Mouse (Mus musculus): ENCODE results near the gene Grin2c.

The Grin2c gene

DNA sequence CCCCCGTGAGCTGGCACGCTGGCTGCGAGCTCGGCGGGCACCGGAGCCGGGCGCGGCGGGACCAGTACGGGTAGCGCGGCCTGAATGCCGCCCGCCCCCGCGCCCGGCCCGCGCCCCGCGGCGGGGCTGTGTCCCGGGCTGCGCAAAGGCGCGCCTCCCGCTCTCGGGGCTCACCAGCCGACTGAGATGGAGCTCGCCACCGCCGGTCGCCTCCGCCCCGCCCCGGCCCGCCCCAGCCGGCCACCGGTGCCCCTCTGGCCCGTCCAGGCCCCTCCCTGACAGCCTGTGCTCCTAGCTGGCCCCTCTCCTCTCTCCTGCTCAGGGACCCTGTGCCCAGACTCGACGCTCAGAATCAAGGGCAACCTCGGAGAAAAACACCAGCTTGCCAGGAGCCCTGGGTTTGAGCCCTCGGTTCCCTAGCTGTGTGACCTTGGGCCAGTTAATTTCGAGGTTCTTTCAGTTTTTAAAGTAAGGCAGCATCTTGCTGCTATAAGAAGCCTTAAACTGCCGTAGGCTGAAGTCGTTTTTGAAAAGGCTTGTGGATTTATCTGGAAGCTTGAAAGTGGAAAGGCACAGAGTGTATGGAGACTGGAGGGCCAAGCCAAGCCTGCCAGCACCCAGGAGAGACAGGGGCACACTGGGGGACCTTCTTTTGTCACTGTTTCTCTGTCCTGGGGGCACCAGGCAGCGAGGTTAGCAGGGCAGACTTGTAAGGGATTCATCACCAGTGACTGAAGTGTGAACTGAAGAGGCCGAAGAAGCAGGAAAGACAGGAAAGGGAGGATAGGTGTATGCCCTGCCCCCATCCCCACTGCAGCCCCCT, at the start of gene Grin2c:
Grin2c (minus strand) TSS at position 183 of the 823 bp plus-strand sequence.
- in situ Hi-C loops (cut with MboI, MseI), result no loop called here

DNA sequence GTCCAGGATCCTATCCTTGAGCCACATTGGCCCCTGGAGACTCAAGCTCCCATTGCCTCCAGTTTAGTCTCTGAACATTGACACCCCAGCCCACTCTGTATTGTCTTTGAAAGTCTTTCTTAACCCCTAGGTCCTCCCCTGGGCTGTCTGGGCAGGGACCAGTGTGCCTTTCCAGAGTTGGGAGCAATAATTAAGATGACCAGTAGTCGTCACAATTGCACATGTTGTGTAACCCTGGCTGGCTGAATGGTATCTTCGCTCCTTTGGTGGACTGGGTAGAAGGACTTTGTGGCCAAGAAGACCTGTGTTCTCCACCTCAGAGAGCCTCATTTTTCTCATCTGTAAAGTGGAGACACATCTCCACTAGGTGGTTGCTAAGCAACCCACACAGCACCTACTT, 47.2 kb upstream of the Grin2c start:
- in situ Hi-C loops (cut with MboI, MseI), result no loop called here

DNA sequence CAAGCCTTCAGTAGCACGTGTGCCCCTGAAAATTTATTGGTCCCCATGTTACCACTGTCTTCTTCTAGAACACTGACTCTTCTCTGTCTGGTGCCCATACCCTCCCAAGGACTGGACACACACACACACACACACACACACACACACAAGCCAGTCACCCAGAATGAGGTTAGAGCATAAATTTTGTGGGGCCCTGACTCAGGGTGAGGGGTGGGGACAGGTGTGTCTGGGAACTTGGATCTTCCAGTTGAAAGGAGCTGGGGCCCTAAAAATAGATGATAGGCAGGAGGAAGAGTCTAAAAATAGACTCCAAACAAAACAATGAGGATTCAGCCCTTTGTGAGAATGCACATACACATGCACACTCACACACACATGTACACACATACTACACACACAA, 41.7 kb upstream of the Grin2c start:
- in situ Hi-C loops (cut with MboI, MseI), result no loop called here

DNA sequence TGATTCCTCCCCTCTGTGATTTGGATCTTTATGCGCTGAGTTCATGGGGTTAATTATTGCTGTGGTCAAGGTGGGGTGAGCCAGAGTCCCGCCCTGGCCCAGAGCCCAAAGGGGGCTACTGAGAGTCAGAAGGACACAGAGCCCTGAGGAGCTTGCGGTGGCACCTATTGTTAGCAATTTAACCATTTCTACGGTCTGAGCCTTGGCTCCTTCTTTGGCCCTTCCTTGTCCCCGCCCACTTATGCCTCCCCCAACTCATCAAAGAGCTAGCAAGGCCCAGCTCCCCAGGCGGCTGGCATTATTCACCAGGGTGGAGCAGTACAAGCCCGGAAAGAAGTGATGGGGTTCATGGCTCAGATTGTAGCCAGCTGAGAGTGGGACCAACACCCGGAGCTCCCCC, 39.8 kb upstream of the Grin2c start, which contains the start of gene Otop2:
Otop2 (plus strand) TSS at position 301 of the 400 bp plus-strand sequence.
- in situ Hi-C loops (cut with MboI, MseI), result no loop called here

DNA sequence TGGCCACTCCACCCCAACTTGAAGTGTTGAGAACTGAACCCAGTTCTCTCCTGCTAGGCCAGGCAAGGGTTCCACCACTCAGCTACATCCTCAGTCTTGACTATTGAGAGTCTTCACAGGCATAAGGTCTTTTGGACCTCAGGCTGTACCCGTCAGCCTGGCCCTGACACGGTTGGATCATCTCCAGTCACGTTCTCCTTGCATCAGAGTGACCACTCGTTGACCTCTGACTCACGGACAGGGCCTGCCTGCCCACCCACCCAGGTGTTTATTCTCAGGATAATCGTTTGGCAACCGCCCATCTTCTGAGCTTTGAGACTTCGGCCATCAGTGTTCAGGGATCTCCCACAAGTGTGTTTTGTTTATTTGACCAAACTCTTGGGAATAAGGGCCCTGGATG, 36.1 kb upstream of the Grin2c start:
- in situ Hi-C loops (cut with MboI, MseI), result no loop called here

DNA sequence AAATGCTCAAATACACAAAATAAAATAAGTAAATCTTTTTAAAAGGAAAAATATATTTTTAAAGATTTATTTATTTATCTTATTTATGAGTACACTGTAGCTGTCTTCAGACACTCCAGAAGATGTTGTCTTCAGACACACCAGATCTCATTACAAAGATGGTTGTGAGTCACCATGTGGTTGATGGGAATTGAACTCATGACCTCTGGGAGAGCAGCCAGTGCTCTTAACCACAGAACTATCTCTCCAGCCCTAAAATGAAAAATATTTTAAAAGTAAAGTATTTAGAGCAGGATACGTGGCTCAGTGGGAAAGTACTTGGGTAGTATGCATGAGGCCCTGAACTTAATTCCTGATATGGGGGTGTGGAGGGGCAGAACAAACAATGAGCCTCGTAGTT, 34.3 kb upstream of the Grin2c start:
- in situ Hi-C loops (cut with MboI, MseI), result no loop called here

DNA sequence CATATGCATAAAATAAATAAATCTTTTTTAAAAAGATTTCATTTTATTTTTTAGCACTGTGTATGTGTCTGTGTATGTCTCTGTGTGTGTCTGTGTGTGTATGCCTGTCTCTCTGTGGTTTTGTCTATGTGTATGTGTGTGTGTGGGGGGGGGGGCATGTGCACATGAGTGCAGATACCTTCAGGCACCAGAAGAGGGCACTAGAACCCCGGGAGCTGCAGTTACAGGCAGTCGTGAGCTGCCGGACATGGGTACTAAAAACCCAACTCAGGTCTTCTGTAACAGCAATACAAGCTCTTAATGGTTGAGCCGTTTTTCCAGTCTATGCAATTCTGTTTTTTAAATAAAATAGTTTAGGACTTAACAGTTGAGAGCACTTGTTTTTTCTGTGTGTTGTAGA, 33.7 kb upstream of the Grin2c start:
- in situ Hi-C loops (cut with MboI, MseI), result no loop called here

- in situ Hi-C loops (cut with MboI, MseI), result no loop called here
These were observed 31.1 kb upstream of the Grin2c start for GRCm38 (mm10) chr11:115298160-115298559.

DNA sequence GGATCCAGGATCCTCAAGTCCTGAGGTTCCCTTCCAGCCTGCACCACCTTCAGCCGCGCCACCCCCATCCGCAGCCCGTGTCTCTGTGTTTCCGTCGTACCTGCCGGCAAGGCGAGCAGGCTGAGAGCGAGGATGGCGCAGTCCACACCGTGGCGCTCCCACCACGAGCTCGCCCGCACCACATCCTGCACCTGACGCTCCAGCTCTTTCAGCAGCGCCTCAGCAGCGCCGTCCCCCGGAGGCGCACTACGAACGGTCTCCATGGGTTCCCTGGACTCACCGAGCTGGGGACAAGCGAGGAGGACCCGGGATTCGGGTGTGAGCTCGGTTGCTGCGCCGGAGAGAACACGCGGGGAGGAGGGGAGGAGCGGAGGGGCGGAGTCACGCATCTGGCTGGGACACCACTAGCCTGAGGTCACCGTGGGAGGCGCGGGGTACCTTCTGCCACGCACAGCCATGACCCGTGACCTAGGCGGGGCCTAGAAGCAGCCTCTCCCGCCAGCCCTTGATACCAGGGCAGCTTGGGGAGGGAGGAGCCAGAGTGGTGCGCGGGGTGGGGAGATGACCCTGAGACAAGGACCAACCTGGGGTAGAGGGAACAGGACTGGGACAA, 30.3 kb upstream of the Grin2c start, which contains the start of gene Fads6:
Fads6 (minus strand) TSS at position 450 of the 613 bp plus-strand sequence.
- in situ Hi-C loops (cut with MboI, MseI), result no loop called here

- in situ Hi-C loops (cut with MboI, MseI), result no loop called here
These were observed 29.6 kb upstream of the Grin2c start for GRCm38 (mm10) chr11:115296471-115297210.

DNA sequence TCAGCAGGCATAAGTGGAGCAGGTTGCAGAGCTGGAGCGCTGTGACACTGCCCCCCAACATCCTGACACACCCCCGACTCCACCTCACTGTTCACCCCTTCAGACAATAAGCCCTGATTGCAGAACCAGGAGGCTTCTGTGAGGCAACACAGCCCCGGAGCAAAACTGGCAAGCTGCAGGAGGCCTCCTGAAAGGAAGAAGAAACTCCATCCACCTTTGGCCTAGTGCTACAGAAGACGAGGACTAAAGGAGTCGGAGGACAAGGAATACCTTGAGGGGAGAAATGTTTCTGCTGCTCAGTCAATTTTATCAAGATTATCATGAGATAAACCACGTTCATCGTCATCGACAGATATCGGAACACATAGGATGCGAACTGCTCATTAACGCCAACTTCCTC, 28.9 kb upstream of the Grin2c start:
- in situ Hi-C loops (cut with MboI, MseI), result no loop called here

DNA sequence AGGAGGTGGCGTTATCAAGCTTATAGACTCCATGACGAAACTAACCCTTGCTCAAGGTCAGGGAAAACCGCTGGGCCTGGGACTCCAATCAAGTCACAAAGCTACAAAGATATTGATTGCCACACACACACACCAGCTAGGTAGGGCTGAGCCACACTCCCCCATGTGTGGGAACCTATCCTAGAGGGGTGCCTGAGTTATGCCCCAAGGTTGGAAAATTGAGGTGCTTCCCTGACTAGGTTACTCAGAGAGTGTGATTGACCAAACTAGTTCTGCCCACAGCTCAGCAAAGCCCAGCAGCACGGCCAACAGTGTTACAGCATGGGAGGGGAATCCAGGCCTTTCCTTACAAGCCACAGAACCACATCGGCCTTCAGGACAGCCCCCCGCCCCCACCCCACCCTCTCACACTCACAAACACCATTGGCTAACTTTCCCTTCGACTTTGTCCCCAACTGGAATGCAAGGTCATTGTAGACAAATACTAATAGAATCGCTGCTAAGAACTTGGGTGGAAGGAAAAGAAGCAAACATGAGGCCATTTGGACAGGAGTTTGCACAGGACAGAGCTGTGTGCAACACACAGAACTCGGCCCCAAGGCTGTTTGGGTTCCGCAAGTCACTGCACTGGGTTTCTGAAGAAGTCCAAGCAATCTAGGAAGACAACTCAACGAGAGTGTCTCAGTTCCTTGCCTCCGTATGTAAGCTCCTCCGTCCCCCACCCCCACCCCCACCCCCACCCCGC, 25.8 kb upstream of the Grin2c start:
- in situ Hi-C loops (cut with MboI, MseI), result no loop called here

GRCm38 (mm10) chr11:115291503-115291902, 24.5 kb upstream of the Grin2c start:
- in situ Hi-C loops (cut with MboI, MseI), result no loop called here

GRCm38 (mm10) chr11:115290919-115291318, 23.9 kb upstream of the Grin2c start:
- in situ Hi-C loops (cut with MboI, MseI), result no loop called here

- in situ Hi-C loops (cut with MboI, MseI), result no loop called here
These were observed 23.3 kb upstream of the Grin2c start for GRCm38 (mm10) chr11:115290314-115290713.

GRCm38 (mm10) chr11:115289885-115290284, 22.8 kb upstream of the Grin2c start:
- in situ Hi-C loops (cut with MboI, MseI), result no loop called here

- in situ Hi-C loops (cut with MboI, MseI), result no loop called here
These were observed 21.3 kb upstream of the Grin2c start for GRCm38 (mm10) chr11:115288305-115288704.

- in situ Hi-C loops (cut with MboI, MseI), result no loop called here
These were observed 20.3 kb upstream of the Grin2c start for GRCm38 (mm10) chr11:115287386-115287785.

DNA sequence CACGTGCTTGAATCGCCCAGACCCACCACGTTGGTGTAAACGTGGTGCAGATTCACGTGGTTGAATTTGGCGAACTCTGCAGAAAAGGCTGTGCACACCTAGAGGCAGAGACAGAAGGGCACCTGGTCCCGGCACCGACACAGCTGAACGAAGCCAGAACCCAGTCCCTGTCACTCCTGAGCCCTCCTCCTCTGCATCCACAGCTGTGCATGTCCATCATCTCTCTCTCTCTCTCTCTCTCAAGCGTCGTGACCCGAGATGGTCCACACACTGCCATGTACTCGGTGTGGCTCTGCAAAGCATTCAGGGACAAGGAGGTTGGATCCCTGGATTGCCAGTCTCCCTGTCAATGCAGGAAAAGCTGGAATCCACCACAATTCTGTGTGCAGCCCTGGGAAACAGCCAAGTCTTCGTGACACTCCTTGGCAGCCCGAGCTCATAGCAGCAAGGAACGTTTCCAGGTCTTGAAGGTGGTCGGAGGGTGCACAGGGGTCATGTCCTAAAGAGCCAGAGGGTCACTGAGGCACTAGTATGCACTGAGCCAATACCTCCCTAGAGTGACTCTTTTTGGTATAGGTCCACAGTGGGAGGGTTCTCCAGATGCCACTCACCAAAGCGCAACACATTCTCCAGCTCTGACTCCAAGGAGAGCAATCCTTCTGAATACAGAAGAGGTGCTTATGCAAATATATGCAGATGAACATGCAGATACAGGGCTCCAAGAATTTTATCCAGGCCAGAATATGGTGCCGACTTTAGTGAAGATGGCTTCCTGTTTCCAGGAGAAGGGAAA, 19.4 kb upstream of the Grin2c start:
- in situ Hi-C loops (cut with MboI, MseI), result no loop called here

DNA sequence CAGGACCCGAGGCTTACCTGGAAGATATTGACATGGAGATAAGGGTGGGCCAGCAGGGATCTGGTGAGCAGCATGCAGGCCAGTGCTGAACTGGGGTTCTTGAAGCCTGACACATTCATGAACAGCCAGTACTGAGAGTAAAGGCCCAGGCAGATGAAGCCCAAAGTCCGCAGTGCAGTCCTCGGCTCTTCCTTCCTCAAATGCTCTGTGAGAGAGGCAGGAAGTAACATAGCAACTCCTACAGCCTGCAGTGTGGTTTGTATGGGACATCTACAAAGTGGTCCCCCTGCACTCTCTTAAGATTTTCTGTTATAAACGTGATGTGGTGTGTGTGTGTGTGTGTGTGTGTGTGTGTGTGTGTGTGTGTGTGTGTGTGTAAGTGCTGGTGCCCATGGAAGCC, 18.2 kb upstream of the Grin2c start:
- in situ Hi-C loops (cut with MboI, MseI), result no loop called here
